Mouse (Mus musculus) liver, embryonic 12.5 days (tissue): ENCODE results near the gene Pcgf2. TPM values are rescaled to one million over a fixed set of nuclear protein-coding genes. Genes with fewer than 3 reads are reported as not detected.

Experiments used
- ATAC-seq: fragments of 200-750 bp; cut with Nextera tagmentation; 2 replicates; pipeline ENCODE4 v1.8.0; 2017; ENCODE audit warnings: moderate number of reproducible peaks, mild to moderate bottlenecking, moderate library complexity
- H3K27ac ChIP-seq: fragments of 300-500 bp; sonication (generic); 2 replicates; pipeline ENCODE4 v1.5.1; 2016; ENCODE audit warnings: mild to moderate bottlenecking
- H3K27me3 ChIP-seq: fragments of 300-500 bp; sonication (generic); replicated peaks from 2 replicates; pipeline ENCODE4 v1.6.1; 2016; ENCODE audit warnings: mild to moderate bottlenecking, moderate library complexity
- H3K36me3 ChIP-seq: fragments of 300-500 bp; sonication (generic); 2 replicates; pipeline ENCODE4 v1.6.1; 2016; ENCODE audit warnings: mild to moderate bottlenecking, moderate library complexity
- H3K4me1 ChIP-seq: fragments of 300-500 bp; sonication (generic); 2 replicates; pipeline ENCODE4 v1.6.1; 2016
- H3K4me2 ChIP-seq: fragments of 300-500 bp; sonication (generic); 2 replicates; pipeline ENCODE4 v1.6.1; 2016; ENCODE audit warnings: mild to moderate bottlenecking, moderate library complexity
- H3K4me3 ChIP-seq: fragments of 300-500 bp; sonication (generic); 2 replicates; pipeline ENCODE4 v1.5.1; 2016; ENCODE audit warnings: mild to moderate bottlenecking, moderate library complexity
- H3K9ac ChIP-seq: fragments of 300-500 bp; sonication (generic); 2 replicates; pipeline ENCODE4 v1.6.1; 2016; ENCODE audit warnings: mild to moderate bottlenecking, moderate library complexity
- H3K9me3 ChIP-seq: fragments of 300-500 bp; sonication (generic); replicated peaks from 2 replicates; pipeline ENCODE4 v1.6.1; 2016; ENCODE audit warnings: mild to moderate bottlenecking, moderate library complexity
- WGBS: fragments of 180-500 bp; shearing (Covaris S2); methylation state at CpG from one replicate; pipeline ENCODE4 v1.1.7; 2016; ENCODE audit not compliant: insufficient replicate concordance; 5-methylcytosine and 5-hydroxymethylcytosine counted together
- polyA plus RNA-seq: library from polyadenylated mRNA; unstranded; fragments of >200 nt; fragmentation: Nextera tagmentation; extraction: Ambion mirVana; gene quantifications from 2 replicates; pipeline ENCODE4 v1.2.1, GENCODE M21; 2016

The Pcgf2 gene
- polyA plus RNA-seq, 1 experiment from 2014 or later = 5.1 TPM

GRCm38 (mm10) chr11:97689861-97690260 lies 10.4 kb downstream of the Pcgf2 start:
- Histone ChIP-seq H3K4me1 (peaks cover 26% of the 10 kb centered on the region), H3K36me3 (peaks cover 23% of the 10 kb centered on the region), H3K27ac (no peak overlapping the region), H3K4me2 (no peak overlapping the region), H3K9ac (no peak overlapping the region), H3K9me3 (no peaks in the 10 kb centered on the region), H3K4me3 (no peak overlapping the region), H3K27me3 (peaks cover 23% of the 10 kb centered on the region)
- 24% methylated on average over 10 of the region's 10 CpGs for whole genome bisulfite sequencing
- ATAC-seq = no peak

GRCm38 (mm10) chr11:97687061-97687460 lies 13.2 kb downstream of the Pcgf2 start:
- Histone ChIP-seq H3K4me3 (no peak overlapping the region), H3K27me3 (peaks cover 40% of the 10 kb centered on the region), H3K9me3 (no peaks in the 10 kb centered on the region), H3K4me2 (no peak overlapping the region; the same call in 1 of the 2 replicates), H3K36me3 (peaks cover 21% of the 10 kb centered on the region), H3K4me1 (peaks cover 31% of the 10 kb centered on the region), H3K27ac (no peak overlapping the region), H3K9ac (no peak overlapping the region)
- no peak for ATAC-seq
- WGBS = 88% methylated on average over 3 of the region's 3 CpGs

DNA sequence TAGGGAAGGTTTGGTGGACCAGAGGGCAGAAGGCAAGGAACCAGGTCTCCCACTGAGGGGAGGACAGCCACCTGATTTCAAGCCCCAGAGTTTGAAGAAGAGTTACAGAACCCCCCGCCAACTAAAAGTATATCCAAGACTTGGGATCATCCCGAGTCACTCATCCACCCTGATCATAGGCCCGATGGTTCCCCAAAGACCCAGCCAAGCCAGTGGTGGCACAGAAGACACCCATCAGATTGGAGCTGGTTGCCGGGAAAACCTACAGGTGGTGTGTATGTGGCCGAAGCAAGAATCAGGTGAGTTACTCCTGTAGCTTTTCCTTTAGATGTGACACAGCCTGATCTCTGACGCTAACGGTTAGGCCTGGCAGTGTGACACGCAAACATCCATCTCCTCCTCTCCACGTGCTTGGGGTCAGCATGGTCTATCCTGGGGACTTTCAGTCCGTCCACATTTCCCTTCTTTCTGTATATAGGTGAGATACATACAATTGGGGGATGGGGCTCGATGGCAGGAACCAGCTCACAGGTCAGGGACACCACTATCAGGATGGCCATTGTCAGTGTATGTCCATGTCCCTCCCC lies 13.9 kb downstream of the Pcgf2 start:
- H3K9ac ChIP-seq = peak overlapping the region; percentile 44; the same call in 1 of the 2 replicates
- H3K27ac ChIP-seq = no peak overlapping the region
- no peak for ATAC-seq
- H3K4me3 ChIP-seq = peak overlapping the region; percentile 45
- no peaks in the 10 kb centered on the region for H3K9me3 ChIP-seq
- WGBS = 63% methylated on average over 11 of the region's 11 CpGs
- peaks cover 14% of the 10 kb centered on the region for H3K36me3 ChIP-seq
- H3K4me1 ChIP-seq = peaks cover 31% of the 10 kb centered on the region
- peaks cover 40% of the 10 kb centered on the region for H3K27me3 ChIP-seq
- H3K4me2 ChIP-seq = peak overlapping the region; percentile 74

- 2% methylated on average over 43 of the region's 43 CpGs for WGBS
- Histone ChIP-seq H3K27me3 (peaks cover 40% of the 10 kb centered on the region), H3K9ac (peak within 1 kb of the TSS; percentile 44; the same call in 1 of the 2 replicates), H3K27ac (no peak within 1 kb of the TSS), H3K4me3 (peak within 1 kb of the TSS; percentile 45), H3K4me1 (peaks cover 31% of the 10 kb centered on the region), H3K4me2 (peak within 1 kb of the TSS; percentile 74), H3K9me3 (no peaks in the 10 kb centered on the region), H3K36me3 (peaks cover 9% of the 10 kb centered on the region)
- ATAC-seq = peak; percentile 82
Observed at GRCm38 (mm10) chr11:97685613-97686321, 14.5 kb downstream of the Pcgf2 start, which contains the start of gene Cisd3. Gene Cisd3 (plus strand): TSS chr11:97685826.

GRCm38 (mm10) chr11:97684766-97685165 lies 15.5 kb downstream of the Pcgf2 start:
- peaks cover 40% of the 10 kb centered on the region for H3K27me3 ChIP-seq
- H3K36me3 ChIP-seq = peaks cover 9% of the 10 kb centered on the region
- no peaks in the 10 kb centered on the region for H3K9me3 ChIP-seq
- H3K27ac ChIP-seq = no peak overlapping the region
- no peak overlapping the region for H3K9ac ChIP-seq
- peaks cover 31% of the 10 kb centered on the region for H3K4me1 ChIP-seq
- H3K4me3 ChIP-seq = no peak overlapping the region
- WGBS = 57% methylated on average over 7 of the region's 7 CpGs
- no peak overlapping the region for H3K4me2 ChIP-seq
- no peak for ATAC-seq

DNA sequence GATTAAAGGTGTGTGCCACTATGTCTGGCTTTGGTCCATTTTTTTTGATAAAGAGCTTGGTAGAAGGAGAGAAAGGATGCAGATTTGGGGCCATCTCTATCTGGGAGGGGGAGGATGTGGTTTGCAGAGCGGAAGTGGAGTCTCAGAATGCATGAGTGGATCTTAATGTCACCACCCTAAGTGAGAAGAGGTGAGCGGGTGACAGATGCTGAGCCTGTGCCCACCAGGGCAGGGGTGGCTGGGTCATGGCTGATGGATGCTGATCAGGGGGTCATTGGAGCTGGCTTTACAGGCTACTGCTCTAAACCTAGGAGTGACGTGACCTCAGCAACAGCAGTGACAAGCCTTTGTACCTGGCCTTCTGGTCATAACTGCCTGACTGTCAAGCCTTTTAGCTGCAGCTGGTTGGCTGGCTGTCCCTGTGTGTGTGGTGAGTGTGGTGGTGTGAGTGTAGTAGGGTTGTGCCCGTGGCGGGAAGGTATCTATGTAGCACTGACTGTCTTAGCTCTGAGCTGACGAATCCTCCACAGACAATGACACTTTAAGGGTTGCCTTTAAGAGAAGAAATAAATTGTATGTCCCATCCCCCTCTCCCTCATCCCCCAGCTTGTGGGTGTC lies 16.1 kb downstream of the Pcgf2 start:
- H3K4me3 ChIP-seq = no peak overlapping the region
- no peak overlapping the region for H3K9ac ChIP-seq
- WGBS = 43% methylated on average over 6 of the region's 6 CpGs
- no peak overlapping the region for H3K27ac ChIP-seq
- H3K27me3 ChIP-seq = peaks cover 40% of the 10 kb centered on the region
- H3K36me3 ChIP-seq = peaks cover 12% of the 10 kb centered on the region
- no peak overlapping the region for H3K4me2 ChIP-seq
- no peak for ATAC-seq
- no peaks in the 10 kb centered on the region for H3K9me3 ChIP-seq
- H3K4me1 ChIP-seq = peaks cover 31% of the 10 kb centered on the region

GRCm38 (mm10) chr11:97682504-97683055 lies 17.7 kb downstream of the Pcgf2 start:
- Histone ChIP-seq H3K4me3 (no peak overlapping the region), H3K4me1 (peaks cover 31% of the 10 kb centered on the region), H3K27me3 (peaks cover 40% of the 10 kb centered on the region), H3K9me3 (no peaks in the 10 kb centered on the region), H3K36me3 (peaks cover 13% of the 10 kb centered on the region), H3K9ac (no peak overlapping the region), H3K4me2 (no peak overlapping the region), H3K27ac (no peak overlapping the region)
- ATAC-seq = no peak
- WGBS = 67% methylated on average over 6 of the region's 6 CpGs

DNA sequence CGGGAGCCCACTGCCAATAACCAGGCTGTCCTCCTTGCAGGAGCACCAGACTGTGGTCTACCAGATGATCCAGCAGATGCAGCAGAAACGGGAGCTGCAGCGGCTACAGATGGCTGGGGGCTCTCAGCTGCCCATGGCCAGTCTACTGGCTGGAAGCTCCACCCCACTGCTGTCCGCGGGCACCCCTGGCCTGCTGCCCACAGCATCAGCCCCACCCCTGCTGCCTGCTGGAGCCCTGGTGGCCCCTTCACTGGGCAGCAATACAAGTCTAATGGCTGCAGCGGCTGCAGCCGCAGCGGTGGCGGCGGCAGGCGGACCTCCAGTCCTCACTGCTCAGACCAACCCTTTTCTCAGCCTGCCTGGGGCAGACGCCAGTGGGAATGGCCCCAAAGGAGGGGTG lies 19.9 kb downstream of the Pcgf2 start:
- Histone ChIP-seq H3K4me1 (peaks cover 14% of the 10 kb centered on the region), H3K27ac (no peak overlapping the region), H3K9ac (no peak overlapping the region), H3K4me2 (no peak overlapping the region), H3K9me3 (no peaks in the 10 kb centered on the region), H3K36me3 (peaks cover 20% of the 10 kb centered on the region), H3K4me3 (no peak overlapping the region), H3K27me3 (peaks cover 32% of the 10 kb centered on the region)
- WGBS = 85% methylated on average over 12 of the region's 12 CpGs
- no peak for ATAC-seq

- Histone ChIP-seq H3K4me3 (no peak overlapping the region), H3K4me2 (no peak overlapping the region), H3K9me3 (no peaks in the 10 kb centered on the region), H3K9ac (no peak overlapping the region), H3K36me3 (peaks cover 33% of the 10 kb centered on the region), H3K27ac (no peak overlapping the region), H3K4me1 (no peaks in the 10 kb centered on the region), H3K27me3 (peaks cover 12% of the 10 kb centered on the region; the same call in 1 of the 2 replicates)
- no peak for ATAC-seq
- 74% methylated on average over 15 of the region's 15 CpGs for WGBS
Observed at GRCm38 (mm10) chr11:97678301-97678700, 22.0 kb downstream of the Pcgf2 start.

DNA sequence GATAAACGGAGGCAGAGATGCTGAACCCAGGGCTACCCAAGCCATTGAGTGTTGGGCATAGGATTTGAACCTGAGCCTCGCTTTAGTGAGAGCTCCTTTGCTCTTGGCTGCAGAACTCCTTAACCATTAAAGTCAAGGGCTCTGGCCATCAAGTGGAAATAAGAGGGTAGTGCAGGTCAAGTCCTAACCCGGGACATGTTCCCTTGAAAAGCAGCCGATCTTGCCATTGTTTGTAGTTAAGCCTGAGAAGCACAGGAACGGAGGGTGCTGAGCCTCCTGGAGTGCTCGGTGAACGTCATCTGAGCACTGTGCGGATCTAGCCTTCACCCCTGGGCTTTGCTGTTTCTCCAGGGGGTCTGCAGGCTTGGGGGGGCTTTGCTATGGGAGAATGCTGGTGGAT lies 22.5 kb downstream of the Pcgf2 start:
- Histone ChIP-seq H3K9me3 (no peaks in the 10 kb centered on the region), H3K4me2 (no peak overlapping the region), H3K27ac (no peak overlapping the region), H3K9ac (no peak overlapping the region), H3K27me3 (0 out of 2 replicates have a peak, but pooled peaks cover 9% of the 10 kb centered on the region), H3K4me1 (no peaks in the 10 kb centered on the region), H3K4me3 (no peak overlapping the region), H3K36me3 (peaks cover 36% of the 10 kb centered on the region)
- WGBS = 59% methylated on average over 8 of the region's 8 CpGs
- no peak for ATAC-seq

DNA sequence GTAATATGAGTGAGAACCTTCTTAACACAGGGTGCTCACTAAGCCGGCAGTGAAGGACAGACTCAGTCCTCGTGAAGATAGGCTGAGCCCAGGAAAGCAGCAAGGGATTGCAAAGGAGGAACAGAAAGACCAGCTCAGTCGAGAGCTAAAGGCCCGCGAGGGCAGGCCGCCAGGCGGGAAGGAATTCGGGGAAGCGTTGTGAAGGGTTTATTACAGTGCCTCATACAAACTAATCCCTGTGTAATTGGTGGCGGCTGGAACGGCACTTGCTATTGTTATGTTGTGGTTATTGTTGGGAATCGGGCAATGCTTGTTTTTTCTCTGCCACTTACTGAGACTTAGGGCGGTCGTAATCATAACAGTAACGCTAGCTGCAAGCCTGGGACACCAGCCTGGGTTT lies 22.9 kb downstream of the Pcgf2 start:
- H3K4me1 ChIP-seq = no peaks in the 10 kb centered on the region
- no peaks in the 10 kb centered on the region for H3K9me3 ChIP-seq
- 77% methylated on average over 15 of the region's 15 CpGs for WGBS
- H3K36me3 ChIP-seq = peaks cover 40% of the 10 kb centered on the region
- H3K27me3 ChIP-seq = 0 out of 2 replicates have a peak, but pooled peaks cover 9% of the 10 kb centered on the region
- no peak overlapping the region for H3K27ac ChIP-seq
- no peak overlapping the region for H3K4me2 ChIP-seq
- H3K4me3 ChIP-seq = no peak overlapping the region
- H3K9ac ChIP-seq = no peak overlapping the region
- ATAC-seq = no peak
